Mouse (Mus musculus) heart, postnatal 0 days (tissue): ENCODE measurements around the gene Taf1c.

Experiments
- CTCF ChIP-seq: IDR thresholded peaks from 2 replicates; pipeline ENCODE4 v1.5.1; 2016; ENCODE audit warnings: antibody characterized with exemption, control low read depth, low read depth
- EP300 ChIP-seq: IDR thresholded peaks from 2 replicates; pipeline ENCODE4 v1.6.1; 2016; ENCODE audit warnings: antibody characterized with exemption, low read depth

GRCm38 (mm10) chr8:119555861-119556260 lies 49.2 kb downstream of the Taf1c start:
- TF ChIP-seq CTCF, result no peak
- TF ChIP-seq EP300, result no peak
